Mouse (Mus musculus) heart, postnatal 4 days (tissue): ENCODE measurements around the gene Smok3b. TPM values are rescaled to one million over a fixed set of nuclear protein-coding genes. Genes with fewer than 3 reads are reported as not detected.
"Not testable (repeated sequence)": the region's sequence is repeated elsewhere in the genome, so short reads cannot be mapped to it uniquely, and the experiment has no call there.

Experiments used
- DNase-seq: peaks from one replicate; pipeline ENCODE4 v3.0.0; 2021
- total RNA-seq, 2 experiments: library from RNA; stranded (reverse); gene quantifications; 2 replicates each; pipeline ENCODE4 v1.2.3; 2021

The Smok3b gene
- not detected for total RNA-seq

- not testable (repeated sequence) for DNase-seq
Measured at GRCm38 (mm10) chr5:138020961-138021479, at the start of gene Smok3b, which contains the start of gene Smok3a. Smok3b (plus strand) TSS chr5:138021429. Smok3a (plus strand) TSS chr5:138021261.

GRCm38 (mm10) chr5:137973161-137973560 is 48.1 kb upstream of the Smok3b start:
- DNase-seq = no peak

GRCm38 (mm10) chr5:137973738-137974137 is 47.5 kb upstream of the Smok3b start:
- DNase-seq = no peak

GRCm38 (mm10) chr5:137974724-137975123 is 46.5 kb upstream of the Smok3b start:
- DNase-seq = no peak

GRCm38 (mm10) chr5:137975434-137975833 is 45.8 kb upstream of the Smok3b start:
- no peak for DNase-seq

GRCm38 (mm10) chr5:137977291-137977690 is 43.9 kb upstream of the Smok3b start:
- no peak for DNase-seq

GRCm38 (mm10) chr5:137979081-137979480 is 42.1 kb upstream of the Smok3b start:
- DNase-seq = no peak

- no peak for DNase-seq
Measured at GRCm38 (mm10) chr5:137981300-137981699, 39.9 kb upstream of the Smok3b start, which contains the start of gene Azgp1. Azgp1 (plus strand) TSS chr5:137981520.

- no peak for DNase-seq
Measured at GRCm38 (mm10) chr5:137986351-137986750, 34.9 kb upstream of the Smok3b start.

GRCm38 (mm10) chr5:138009437-138009836 is 11.8 kb upstream of the Smok3b start:
- no peak for DNase-seq

GRCm38 (mm10) chr5:138012382-138012781 is 8.8 kb upstream of the Smok3b start:
- DNase-seq = no peak

GRCm38 (mm10) chr5:138016530-138016929 is 4.7 kb upstream of the Smok3b start:
- DNase-seq = no peak

- DNase-seq = no peak
Measured at GRCm38 (mm10) chr5:138016997-138017396, 4.2 kb upstream of the Smok3b start.

- not testable (repeated sequence) for DNase-seq
Measured at GRCm38 (mm10) chr5:138019577-138019976, 1.7 kb upstream of the Smok3b start.

- DNase-seq = not testable (repeated sequence)
Measured at GRCm38 (mm10) chr5:138052894-138053293, 31.7 kb downstream of the Smok3b start, which contains the start of gene Smok3c. Smok3c (plus strand) TSS chr5:138053194.

- DNase-seq = no peak
Measured at GRCm38 (mm10) chr5:138073803-138074202, 52.6 kb downstream of the Smok3b start.

- DNase-seq = no peak
Measured at GRCm38 (mm10) chr5:138075684-138076083, 54.5 kb downstream of the Smok3b start.

GRCm38 (mm10) chr5:138076148-138076547 is 54.9 kb downstream of the Smok3b start:
- DNase-seq = no peak

- DNase-seq = no peak
Measured at GRCm38 (mm10) chr5:138080456-138080855, 59.2 kb downstream of the Smok3b start.

- DNase-seq = no peak
Measured at GRCm38 (mm10) chr5:138081446-138081845, 60.2 kb downstream of the Smok3b start.

GRCm38 (mm10) chr5:138083318-138083900 is 62.2 kb downstream of the Smok3b start:
- no peak for DNase-seq

GRCm38 (mm10) chr5:138083936-138084335 is 62.7 kb downstream of the Smok3b start:
- no peak for DNase-seq

GRCm38 (mm10) chr5:138084507-138084906 is 63.3 kb downstream of the Smok3b start:
- DNase-seq = no peak

GRCm38 (mm10) chr5:138084996-138085395 is 63.8 kb downstream of the Smok3b start, which contains the start of gene Zkscan1:
Zkscan1 (plus strand) TSS chr5:138085084.
- DNase-seq = peak; percentile 77
